Mouse (Mus musculus): ENCODE results near the gene Cdk5r2.

GRCm38 (mm10) chr1:74883441-74883840 is 28.7 kb downstream of the Cdk5r2 start:
- no peak for TF ChIP-seq CTCF (IDR thresholded peaks at IDR 0.05; ENCODE audit: borderline replicate concordance, extremely low read depth, insufficient read depth, insufficient read length)
- no peak for TF ChIP-seq POLR2A (IDR thresholded peaks at IDR 0.05; ENCODE audit: borderline replicate concordance, extremely low read depth, insufficient read depth, insufficient read length, poor library complexity, severe bottlenecking)

Measured in brain, embryonic 14.5 days (tissue).